Mouse (Mus musculus) thymus, adult 18-20 months (tissue): ENCODE data around the gene Gpr68.

ENCODE experiments used
- DNase-seq, 2 experiments: peaks; one replicate each; pipeline ENCODE4 v3.0.0; 2022; ENCODE audit warnings: mixed read lengths in 2 of 2

The Gpr68 gene

GRCm38 (mm10) chr12:100867097-100867496 lies 40.9 kb downstream of the Gpr68 start:
- DNase-seq = no peak

- no peak for DNase-seq
Measured at GRCm38 (mm10) chr12:100865509-100866078, 42.4 kb downstream of the Gpr68 start.

- no peak for DNase-seq
Measured at GRCm38 (mm10) chr12:100865072-100865471, 42.9 kb downstream of the Gpr68 start.

- DNase-seq = no peak
Measured at GRCm38 (mm10) chr12:100862856-100863446, 45.0 kb downstream of the Gpr68 start.

- DNase-seq = no peak
Measured at GRCm38 (mm10) chr12:100862272-100862671, 45.7 kb downstream of the Gpr68 start.

GRCm38 (mm10) chr12:100857791-100858190 lies 50.2 kb downstream of the Gpr68 start:
- no peak for DNase-seq

- no peak for DNase-seq
Measured at GRCm38 (mm10) chr12:100856337-100856736, 51.7 kb downstream of the Gpr68 start.

DNA sequence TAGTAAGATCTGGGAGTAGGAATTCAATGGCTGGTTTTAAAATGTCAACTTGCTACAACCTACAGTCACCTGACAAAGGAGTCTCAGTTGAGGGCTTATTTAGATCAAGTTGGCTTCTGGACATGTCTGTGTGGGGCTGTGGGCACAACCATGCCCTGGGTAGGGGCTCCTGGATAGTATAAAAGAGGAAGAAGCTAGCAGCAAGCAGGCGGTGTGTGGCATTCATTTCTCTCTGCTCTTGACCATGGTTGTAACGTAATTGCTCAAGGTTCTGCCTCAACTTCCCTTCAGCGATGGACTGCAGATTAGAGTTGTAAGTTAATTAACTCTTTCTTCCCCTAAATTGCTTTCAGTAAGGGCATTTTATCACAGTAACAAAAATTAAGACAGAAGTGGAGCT lies 55.6 kb downstream of the Gpr68 start:
- no peak for DNase-seq

- DNase-seq = peak; percentile 9 to 36
Measured at GRCm38 (mm10) chr12:100849421-100850138, 58.4 kb downstream of the Gpr68 start.

DNA sequence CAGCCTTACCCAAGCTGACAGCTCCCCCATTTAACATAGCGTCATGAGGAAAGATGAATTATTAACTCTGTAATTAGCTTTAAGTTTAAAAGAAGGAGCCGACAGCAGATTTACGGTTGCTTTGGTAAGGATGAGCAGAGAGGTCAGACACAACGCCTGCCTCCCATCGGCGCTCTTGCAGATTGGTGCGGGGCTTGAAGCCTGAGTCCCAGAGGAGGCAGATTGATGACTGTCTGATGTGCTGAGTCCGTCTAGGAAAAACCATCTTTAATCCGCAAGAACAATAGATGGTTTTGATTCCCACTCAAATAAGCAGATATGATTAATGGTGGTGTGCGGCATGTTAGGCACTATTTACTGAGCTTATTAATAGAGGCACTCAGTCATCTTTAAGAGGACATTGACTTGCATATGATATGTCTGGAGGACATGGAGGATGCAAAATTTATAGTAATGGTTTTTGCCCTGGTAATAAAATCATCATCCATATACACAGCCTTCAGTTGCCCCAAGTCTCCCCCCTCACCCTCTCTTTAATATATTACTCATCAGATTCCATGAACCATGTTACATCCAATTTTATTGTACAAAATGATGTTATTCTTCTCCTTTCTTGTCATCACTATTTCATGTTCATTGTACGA lies 60.4 kb downstream of the Gpr68 start:
- no peak for DNase-seq

DNA sequence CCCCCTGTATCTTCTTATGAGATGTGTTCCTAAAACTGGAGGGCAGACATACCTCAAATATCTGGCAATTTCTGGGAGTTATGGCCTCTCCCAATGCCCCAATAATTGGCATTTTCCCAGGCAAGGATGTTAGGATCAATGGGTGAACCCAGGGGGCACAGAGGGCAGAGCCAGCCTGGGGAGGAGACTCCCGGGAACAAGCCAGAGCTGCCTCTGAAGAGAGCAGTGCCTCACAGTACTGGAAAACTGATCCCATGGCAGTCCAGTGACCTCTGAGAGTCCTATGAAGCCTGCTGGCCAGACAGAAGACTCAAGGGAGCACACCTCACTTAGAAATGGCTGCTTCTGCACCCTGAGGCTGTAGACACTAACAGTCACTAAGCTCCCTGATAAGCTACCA lies 61.4 kb downstream of the Gpr68 start:
- no peak for DNase-seq

DNA sequence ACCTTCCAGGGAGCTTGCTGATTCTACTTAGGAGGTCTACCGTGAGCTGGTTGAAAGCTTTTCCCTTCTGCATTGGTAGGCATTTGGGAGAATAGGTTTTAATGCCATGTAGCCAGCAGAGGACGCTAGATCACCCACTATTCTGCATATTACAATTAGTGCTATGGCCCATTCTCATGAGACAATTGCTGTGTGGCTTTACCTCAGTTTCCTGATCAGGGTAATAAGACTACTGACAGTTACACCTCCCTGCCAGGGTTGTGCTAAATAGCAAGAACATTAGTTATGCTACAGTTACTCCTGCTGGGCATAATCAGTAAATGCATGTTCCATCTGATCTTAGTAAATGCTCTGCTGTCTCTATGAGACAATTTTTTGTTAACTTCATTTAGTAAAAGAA lies 62.2 kb downstream of the Gpr68 start:
- DNase-seq = no peak

GRCm38 (mm10) chr12:100844546-100844945 lies 63.5 kb downstream of the Gpr68 start:
- no peak for DNase-seq

DNA sequence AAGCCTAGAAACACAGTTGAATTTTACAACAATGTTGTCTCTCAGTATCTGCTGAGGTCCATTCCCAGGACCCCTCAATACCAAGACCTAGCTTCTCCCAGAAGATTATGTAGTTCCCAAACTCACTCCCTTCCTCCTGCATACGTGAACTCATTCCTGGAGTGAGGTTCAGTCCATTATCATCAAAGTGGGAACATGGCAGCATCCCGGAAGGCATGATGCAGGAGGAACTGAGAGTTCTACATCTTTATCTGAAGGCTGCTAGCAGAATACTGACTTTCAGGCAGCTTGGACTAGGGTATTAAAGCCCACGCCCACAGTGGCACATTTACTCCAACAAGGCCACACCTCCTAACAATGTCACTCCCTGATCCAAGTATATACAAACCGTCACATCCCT lies 64.8 kb downstream of the Gpr68 start:
- no peak for DNase-seq

DNA sequence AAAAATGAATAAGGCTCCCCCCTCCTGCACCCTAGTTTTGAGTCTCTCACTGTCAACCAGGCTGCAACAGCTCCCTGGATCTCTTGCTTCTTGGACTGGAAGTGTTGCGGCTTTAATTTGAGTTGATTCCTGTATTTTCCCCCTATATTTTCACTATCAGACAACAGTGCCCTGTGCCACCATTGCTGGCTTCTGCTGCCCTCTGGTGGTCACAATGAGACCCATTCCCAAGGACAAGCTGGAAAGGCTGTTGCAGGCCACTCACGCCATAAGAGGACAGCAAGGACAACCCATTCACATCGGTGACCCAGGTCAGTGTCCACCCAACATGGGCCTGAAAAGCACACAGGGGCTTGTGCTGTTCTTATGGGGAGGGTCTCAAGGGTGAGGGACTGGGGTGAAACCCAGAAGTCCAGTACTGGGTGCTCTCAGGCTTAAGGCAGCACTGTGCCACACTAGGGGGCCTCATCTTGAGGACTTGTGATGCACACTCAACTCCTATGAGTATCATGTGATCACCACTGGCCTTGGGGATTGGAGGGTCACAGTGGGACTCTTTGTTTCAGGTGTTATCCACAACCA lies 66.7 kb downstream of the Gpr68 start:
- peak; percentile 28 to 44 for DNase-seq

GRCm38 (mm10) chr12:100839926-100840325 lies 68.1 kb downstream of the Gpr68 start:
- no peak for DNase-seq

DNA sequence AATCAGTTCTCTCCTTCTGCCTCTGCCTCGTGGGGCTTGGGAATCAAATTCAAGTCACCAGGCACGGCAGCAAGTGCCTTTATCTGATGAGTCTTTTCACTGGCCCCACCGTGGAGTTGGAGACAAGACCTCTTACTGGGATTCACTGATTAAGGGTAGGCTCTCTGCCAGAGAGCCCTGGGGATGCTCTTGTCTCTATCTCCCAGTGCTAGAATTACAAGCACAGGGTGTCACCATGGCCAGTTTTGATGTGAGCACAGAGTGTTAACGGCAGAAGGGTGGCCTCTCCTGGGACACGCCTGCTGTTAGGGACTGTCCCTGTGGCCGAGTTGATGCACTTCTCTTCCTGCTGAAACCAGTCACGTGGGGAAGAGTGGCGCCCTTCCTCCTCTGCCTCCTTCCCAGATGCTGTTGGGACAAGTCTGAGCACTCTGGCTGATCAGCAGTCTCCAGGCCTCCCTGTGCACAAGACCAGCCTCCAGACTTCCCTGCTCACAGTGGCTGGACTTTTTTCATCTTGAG lies 68.9 kb downstream of the Gpr68 start:
- DNase-seq = no peak

GRCm38 (mm10) chr12:100837208-100837607 lies 70.8 kb downstream of the Gpr68 start:
- no peak for DNase-seq

- no peak for DNase-seq
Measured at GRCm38 (mm10) chr12:100831629-100832325, 76.2 kb downstream of the Gpr68 start.

- DNase-seq = no peak
Measured at GRCm38 (mm10) chr12:100831021-100831420, 77.0 kb downstream of the Gpr68 start.
